In the genomic region with DNA sequence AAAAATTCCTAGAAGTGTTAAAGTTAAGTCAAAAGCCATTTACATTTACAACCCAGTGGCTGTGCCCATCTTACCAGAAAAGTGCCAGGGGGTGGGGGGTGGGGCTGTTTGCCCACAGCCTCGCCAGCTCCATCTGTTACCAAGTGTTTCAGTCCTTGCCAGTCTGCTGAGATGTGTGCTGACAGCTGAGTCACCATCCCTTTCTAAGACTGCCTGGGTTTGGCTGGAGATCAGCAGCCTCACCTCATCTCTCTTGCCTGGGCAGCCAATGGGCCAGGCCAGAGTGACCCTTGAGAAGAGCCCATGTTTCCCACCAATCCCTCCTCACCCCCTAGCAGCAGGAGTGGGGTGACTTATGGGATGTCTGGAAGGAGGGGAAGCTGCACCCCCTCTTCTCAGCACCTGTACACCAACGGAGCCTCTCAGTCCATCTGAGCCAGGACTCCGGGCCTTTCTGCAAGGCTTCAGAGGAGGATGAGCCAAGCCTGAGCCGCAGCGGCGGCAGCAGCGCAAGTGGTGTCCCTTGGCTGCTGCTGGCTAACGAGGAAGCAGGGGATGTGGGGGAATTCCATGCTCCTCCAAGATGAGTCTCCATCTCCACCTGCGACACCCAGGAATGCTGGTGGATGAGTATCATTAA, we compare ENCODE assay signal across 15 mouse cellular contexts.
DNase-seq lines count a peak whose midpoint lies in the region.
"Had no signal": no experiment of that assay in that cellular context is flagged by ENCODE, and none has a peak within 500 bp of the region (broad histone marks: within the 10 kb centered on the region; RNA-seq: fewer than 3 reads in every experiment).

No protein-coding gene starts in this region.

- 93% methylated on average over 9 of the region's 9 CpGs for WGBS in limb, embryonic 10.5 days

- no peak overlapping the region for H3K4me3 ChIP-seq in limb, embryonic 10.5 days
- H3K4me3 ChIP-seq: embryonic facial prominence, embryonic 10.5 days; limb, embryonic 13.5 days; lung, embryonic 15.5 days; midbrain, embryonic 10.5 days; neural tube, embryonic 13.5 days had no signal

- no peaks in the 10 kb centered on the region for H3K4me1 ChIP-seq in limb, embryonic 10.5 days
- H3K4me1 ChIP-seq: limb, embryonic 13.5 days; lung, embryonic 15.5 days; midbrain, embryonic 10.5 days; neural tube, embryonic 13.5 days had no signal

- H3K27ac ChIP-seq in limb, embryonic 10.5 days = no peak overlapping the region
- H3K27ac ChIP-seq: embryonic facial prominence, embryonic 10.5 days; kidney, postnatal 0 days; limb, embryonic 13.5 days; lung, embryonic 15.5 days; midbrain, embryonic 10.5 days; neural tube, embryonic 13.5 days had no signal

- no peaks in the 10 kb centered on the region; the same call in 1 of the 2 replicates for H3K9me3 ChIP-seq in limb, embryonic 10.5 days (replicated peaks)
- H3K9me3 ChIP-seq: embryonic facial prominence, embryonic 10.5 days; lung, embryonic 15.5 days; midbrain, embryonic 10.5 days; neural tube, embryonic 13.5 days had no signal

- peak; percentile 16 for DNase-seq in adrenal gland, postnatal 14 days
- no peak for DNase-seq in adrenal gland, postnatal 10 days
- DNase-seq in left cerebral cortex, adult 18-20 months (ENCODE audit: low spot score in 2 of 2) = peak; percentile 31 to 35
- no peak for DNase-seq in left cerebral cortex, adult 11 months (ENCODE audit: low spot score)
- DNase-seq in cerebellum, adult 11 months = peak; percentile 61
- peak; percentile 20 to 24 for DNase-seq in layer of hippocampus, postnatal 36 days
- DNase-seq in heart, adult 9 months (ENCODE audit: low spot score in 2 of 2) = no peak
- DNase-seq in limb, embryonic 10.5 days (ENCODE audit: low spot score) = no peak
- DNase-seq: B cell, adult 2 months had no signal

- H3K36me3 ChIP-seq in limb, embryonic 10.5 days = no peaks in the 10 kb centered on the region
- H3K36me3 ChIP-seq: embryonic facial prominence, embryonic 10.5 days; limb, embryonic 13.5 days; lung, embryonic 15.5 days; midbrain, embryonic 10.5 days; neural tube, embryonic 13.5 days had no signal

- H3K27me3 ChIP-seq in limb, embryonic 10.5 days (ENCODE audit: low read depth, poor library complexity, severe bottlenecking) = no peaks in the 10 kb centered on the region
- H3K27me3 ChIP-seq: limb, embryonic 13.5 days; lung, embryonic 15.5 days; neural tube, embryonic 13.5 days had no signal

Comparison
In these comparisons a context has a peak if more than half of its experiments do, and no peak if none do; other contexts are left out.
1. DNase-seq: peak in adrenal gland, postnatal 14 days (single experiment), left cerebral cortex, adult 18-20 months (2 of 2), cerebellum, adult 11 months (single experiment) and layer of hippocampus, postnatal 36 days (2 of 2); none in adrenal gland, postnatal 10 days (single experiment), left cerebral cortex, adult 11 months (single experiment), heart, adult 9 months (0 of 2) and limb, embryonic 10.5 days (single experiment).